Mouse (Mus musculus) cerebellum, adult 2 months (tissue): ENCODE measurements at regions not wholly inside any gene's neighbourhood (a gene's known extent, or its start where the extent isn't known, plus 50 kb on each side); places are given as distances from the start of the nearest gene placed in this dataset.

Source experiments
- CTCF ChIP-seq: fragments of 200-500 bp; IDR thresholded peaks from 2 replicates; pipeline ENCODE4 v1.5.1; 2011; ENCODE audit warnings: low read depth, mild to moderate bottlenecking, control low read depth, low read length, moderate library complexity, borderline replicate concordance; ENCODE audit not compliant: insufficient read depth
- POLR2A ChIP-seq: fragments of 200-500 bp; IDR thresholded peaks from 2 replicates; pipeline ENCODE4 v1.6.1; 2011; ENCODE audit warnings: low read length, control low read depth, borderline replicate concordance; ENCODE audit not compliant: insufficient read depth

GRCm38 (mm10) chr1:22939816-22940215, 134.0 kb upstream of the Rims1 start:
- no peak for TF ChIP-seq CTCF
- TF ChIP-seq POLR2A, result no peak
